Mouse (Mus musculus) adrenal gland, postnatal 25 days (tissue): ENCODE data around the gene Gm11077. TPM values are rescaled to one million over a fixed set of nuclear protein-coding genes. Genes with fewer than 3 reads are reported as not detected.
A peak's percentile ranks its signal among the peaks of the same experiment; 100 is the strongest.

Experiments
- DNase-seq: peaks from one replicate; pipeline ENCODE4 v3.0.0; 2021; ENCODE audit warnings: mixed read lengths
- long read RNA-seq: library from polyadenylated mRNA; stranded (forward); transcript quantifications from one replicate; pipeline ENCODE4 v2.0.0, GENCODE M21; 2021
- total RNA-seq: library from RNA; stranded (reverse); gene quantifications from 2 replicates; pipeline ENCODE4 v1.2.3, GENCODE M21; 2021

Gm11077 gene
- total RNA-seq: not detected in 2 replicates
- long read RNA-seq: 0 reads

- no peak for DNase-seq
Measured at GRCm38 (mm10) chr6:140729272-140729671, at the start of gene Gm11077. TSS of gene Gm11077 (plus strand) at chr6:140729284.

- DNase-seq: no peak
Measured at GRCm38 (mm10) chr6:140680713-140681112, 48.4 kb upstream of the Gm11077 start.

DNA sequence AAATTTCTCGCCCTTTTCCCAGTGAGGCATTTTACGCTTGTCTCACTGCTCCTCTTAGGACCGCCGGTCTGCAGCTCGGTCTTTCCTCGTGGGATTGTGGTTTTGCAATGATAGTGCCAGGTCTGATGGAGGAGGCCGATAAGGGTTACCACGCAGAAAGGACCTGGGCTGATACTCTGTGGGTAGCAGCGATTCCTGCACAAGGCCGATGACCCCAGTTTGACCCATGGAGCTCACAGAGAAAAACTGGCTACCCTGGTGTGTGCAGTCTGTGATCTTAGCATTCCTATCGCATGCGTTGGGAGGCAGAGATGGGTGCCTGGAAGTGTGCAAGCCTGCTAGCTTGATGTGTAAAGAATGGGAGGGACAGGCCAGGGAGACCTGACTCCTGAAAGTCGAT lies 46.3 kb upstream of the Gm11077 start:
- no peak for DNase-seq

GRCm38 (mm10) chr6:140684403-140684802 lies 44.7 kb upstream of the Gm11077 start:
- DNase-seq: no peak

GRCm38 (mm10) chr6:140689617-140690404 lies 39.3 kb upstream of the Gm11077 start:
- no peak for DNase-seq

GRCm38 (mm10) chr6:140692160-140692559 lies 36.9 kb upstream of the Gm11077 start:
- DNase-seq: no peak

DNA sequence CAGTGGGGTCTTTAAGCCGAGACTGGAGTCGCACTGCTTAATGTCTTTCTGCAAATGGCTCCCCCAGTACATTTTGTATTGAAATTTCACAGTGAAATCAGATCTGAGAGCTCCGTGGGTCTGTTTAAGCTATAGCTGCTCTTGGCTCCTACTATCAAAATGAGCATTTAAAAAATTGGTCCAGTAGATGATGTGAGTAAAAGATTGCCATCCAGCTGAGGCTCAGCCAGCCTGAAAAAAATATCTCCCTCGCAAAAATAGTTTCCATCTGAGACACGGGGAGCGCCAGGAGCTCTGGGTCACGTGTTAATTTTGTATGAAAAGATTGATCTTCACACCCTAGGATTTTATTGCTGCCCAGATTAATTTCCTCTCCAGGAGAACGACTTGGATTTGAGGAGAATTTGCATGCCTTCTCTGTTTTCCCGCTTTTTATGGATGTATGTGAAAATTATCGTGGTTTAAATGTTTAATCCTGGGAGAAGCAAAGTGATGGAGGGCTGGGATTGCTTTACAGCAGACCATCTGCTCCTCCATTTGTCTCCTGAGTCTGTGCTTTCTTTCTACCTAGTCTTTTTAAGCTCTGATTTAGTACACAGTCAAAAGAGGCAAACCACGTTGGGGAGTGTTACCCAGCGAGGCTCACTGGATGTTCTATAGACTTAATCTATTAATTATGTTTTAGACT lies 32.7 kb upstream of the Gm11077 start:
- DNase-seq: no peak

- DNase-seq: no peak
Measured at GRCm38 (mm10) chr6:140697994-140698393, 31.1 kb upstream of the Gm11077 start.

DNA sequence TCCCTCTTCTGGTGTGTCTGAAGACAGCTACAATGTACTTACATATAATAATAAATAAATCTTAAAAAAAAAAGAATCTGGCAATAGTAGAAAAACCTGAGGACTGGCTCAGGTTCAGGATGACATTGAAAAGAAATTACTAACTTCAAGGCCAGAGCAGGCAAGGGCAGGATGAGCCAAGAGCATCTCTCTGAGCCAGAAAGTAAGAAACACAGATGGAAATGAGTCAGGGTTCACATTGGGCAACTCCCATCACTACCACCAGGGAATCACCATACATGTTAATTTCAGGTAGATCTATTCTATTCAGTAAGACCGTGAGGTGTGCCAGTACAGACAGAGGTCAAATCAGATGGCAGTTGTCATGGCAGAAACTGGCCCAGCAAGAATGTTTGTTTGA lies 30.5 kb upstream of the Gm11077 start:
- no peak for DNase-seq

GRCm38 (mm10) chr6:140701259-140701658 lies 27.8 kb upstream of the Gm11077 start:
- no peak for DNase-seq

GRCm38 (mm10) chr6:140705132-140705531 lies 24.0 kb upstream of the Gm11077 start:
- DNase-seq: no peak

GRCm38 (mm10) chr6:140706056-140706455 lies 23.0 kb upstream of the Gm11077 start:
- DNase-seq: no peak

- DNase-seq: no peak
Measured at GRCm38 (mm10) chr6:140708059-140708458, 21.0 kb upstream of the Gm11077 start.

GRCm38 (mm10) chr6:140709415-140710107 lies 19.5 kb upstream of the Gm11077 start:
- no peak for DNase-seq

GRCm38 (mm10) chr6:140712754-140713153 lies 16.3 kb upstream of the Gm11077 start:
- DNase-seq: peak; percentile 61

- DNase-seq: peak; percentile 71
Measured at GRCm38 (mm10) chr6:140714905-140715365, 14.1 kb upstream of the Gm11077 start.

DNA sequence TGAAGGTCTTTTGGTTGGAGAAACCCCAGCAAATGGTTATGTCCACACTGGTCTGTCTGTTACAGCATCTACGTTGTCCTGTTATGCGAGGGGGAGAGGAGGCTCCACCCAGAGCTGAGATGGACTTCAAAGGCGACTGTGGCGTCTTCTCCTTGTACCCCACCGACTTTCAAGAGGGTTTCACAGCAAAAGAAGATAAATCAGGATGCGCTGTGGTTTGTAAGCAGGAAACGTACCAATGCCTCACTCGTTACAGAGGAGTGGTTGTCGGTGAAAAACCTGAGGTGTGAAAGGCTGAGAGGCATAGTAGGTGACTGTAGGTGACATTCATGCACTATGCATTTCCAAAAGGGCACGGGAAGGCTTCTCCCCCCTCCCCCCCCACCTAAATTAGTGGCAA lies 7.0 kb upstream of the Gm11077 start:
- DNase-seq: no peak

DNA sequence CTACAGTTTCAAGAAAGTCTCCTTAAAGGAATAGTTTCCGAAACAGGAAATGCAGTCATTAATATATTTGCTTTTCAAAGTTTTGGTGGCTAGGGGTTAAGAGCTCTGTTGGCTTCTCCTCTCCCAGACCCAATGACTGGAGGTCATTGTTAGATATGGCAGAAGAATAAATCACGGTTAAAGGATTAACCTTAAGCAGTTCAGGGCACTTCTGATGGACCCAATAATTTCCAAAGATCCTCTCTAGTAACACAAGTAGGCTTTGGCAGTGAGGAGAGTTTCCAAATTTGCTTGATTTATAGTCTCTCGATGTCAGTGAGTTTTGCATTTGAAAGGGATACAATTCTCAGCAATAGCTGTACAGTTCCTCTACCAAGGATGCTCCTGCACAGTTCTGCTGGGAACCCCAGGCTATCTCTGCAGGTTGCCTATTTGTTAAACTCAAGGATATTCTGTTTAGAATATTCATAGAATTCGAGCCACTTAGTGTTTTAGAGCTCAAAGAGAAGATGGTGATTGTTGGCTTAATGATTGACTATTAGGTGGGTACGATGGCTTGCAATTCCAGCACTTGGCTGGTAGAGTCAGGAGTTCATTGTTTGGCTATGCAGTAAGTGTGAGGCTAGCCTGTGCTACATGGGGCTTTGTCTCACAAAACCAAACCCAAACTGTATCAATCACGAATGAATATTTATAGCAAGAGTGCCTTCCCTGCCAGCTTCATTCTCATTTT lies 1.8 kb downstream of the Gm11077 start:
- DNase-seq: no peak

DNA sequence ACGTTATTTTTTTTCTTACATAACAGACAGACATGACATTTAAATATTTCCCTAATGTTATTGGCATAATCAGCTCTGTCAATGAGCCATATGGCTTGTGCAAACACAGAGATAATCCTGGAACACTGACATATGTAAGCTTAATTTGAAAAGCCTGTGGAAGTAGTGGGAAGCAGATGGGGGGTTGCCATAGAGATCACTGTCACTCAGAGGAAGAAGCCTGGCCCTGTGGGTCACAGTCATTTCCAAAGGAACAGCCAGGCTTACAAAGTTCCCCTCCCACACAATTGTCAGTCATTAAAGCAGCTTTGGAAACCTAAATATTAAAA lies 2.3 kb downstream of the Gm11077 start:
- no peak for DNase-seq

GRCm38 (mm10) chr6:140732971-140733640 lies 4.0 kb downstream of the Gm11077 start:
- no peak for DNase-seq

GRCm38 (mm10) chr6:140733641-140733986 lies 4.5 kb downstream of the Gm11077 start:
- peak; percentile 26 for DNase-seq

DNA sequence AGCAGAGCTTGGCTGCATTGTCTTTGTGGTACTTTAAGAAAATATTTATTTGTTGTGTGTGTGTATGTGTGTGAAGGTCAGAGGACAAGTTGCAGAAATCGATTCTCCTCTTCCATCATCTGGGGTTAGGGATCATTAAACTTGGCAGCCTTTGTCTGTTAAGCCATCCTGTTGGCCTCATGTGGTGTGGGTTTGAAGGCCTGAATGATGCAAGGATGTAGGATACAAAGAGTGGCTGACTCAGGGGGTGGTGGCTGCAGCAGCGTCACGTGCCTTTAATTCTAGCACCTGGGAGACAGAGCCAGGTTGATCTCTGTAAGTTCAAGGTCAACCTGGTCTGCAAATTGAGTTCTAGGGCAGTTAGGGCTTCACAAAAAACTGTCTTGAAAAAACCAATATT lies 16.5 kb downstream of the Gm11077 start:
- no peak for DNase-seq
